Mouse (Mus musculus): ENCODE results near the gene Cog2. TPM values are rescaled to one million over a fixed set of nuclear protein-coding genes. Genes with fewer than 3 reads are reported as not detected.

Cog2 gene
- polyA plus RNA-seq, 1 experiment from 2014 or later: 23.2 TPM

GRCm38 (mm10) chr8:124530076-124530475 lies 9.5 kb downstream of the Cog2 start:
- no peaks in the 10 kb centered on the region for H3K27me3 ChIP-seq (ENCODE audit: control insufficient read depth, insufficient read depth, low read length)
- ATAC-seq (replicated peaks; ENCODE audit: extremely low read depth, insufficient read depth, low FRiP score): no peak
- peaks cover 36% of the 10 kb centered on the region for H3K36me3 ChIP-seq (ENCODE audit: control insufficient read depth, insufficient read depth)
- peaks cover 7% of the 10 kb centered on the region for H3K4me1 ChIP-seq (ENCODE audit: control insufficient read depth, insufficient read depth, low read length)
- H3K27ac ChIP-seq (ENCODE audit: low read length): no peak overlapping the region
- H3K4me3 ChIP-seq (ENCODE audit: low read length): no peak overlapping the region
- H3K9me3 ChIP-seq (replicated peaks; ENCODE audit: control insufficient read depth, low read length): no peaks in the 10 kb centered on the region
- WGBS: 73% methylated on average over 14 of the region's 14 CpGs
- no peak overlapping the region for H3K9ac ChIP-seq (ENCODE audit: low read length)
- no peak overlapping the region for H3K4me2 ChIP-seq (ENCODE audit: low read depth, low read length)

- no peak overlapping the region for H3K4me2 ChIP-seq (ENCODE audit: low read depth, low read length)
- no peak overlapping the region for H3K27ac ChIP-seq (ENCODE audit: low read length)
- WGBS: 73% methylated on average over 7 of the region's 7 CpGs
- no peak for ATAC-seq (replicated peaks; ENCODE audit: extremely low read depth, insufficient read depth, low FRiP score)
- H3K36me3 ChIP-seq (ENCODE audit: control insufficient read depth, insufficient read depth): peaks cover 40% of the 10 kb centered on the region
- H3K9ac ChIP-seq (ENCODE audit: low read length): no peak overlapping the region
- H3K4me1 ChIP-seq (ENCODE audit: control insufficient read depth, insufficient read depth, low read length): peaks cover 7% of the 10 kb centered on the region
- H3K4me3 ChIP-seq (ENCODE audit: low read length): no peak overlapping the region
- H3K27me3 ChIP-seq (ENCODE audit: control insufficient read depth, insufficient read depth, low read length): no peaks in the 10 kb centered on the region
- no peaks in the 10 kb centered on the region for H3K9me3 ChIP-seq (replicated peaks; ENCODE audit: control insufficient read depth, low read length)
These were observed 10.0 kb downstream of the Cog2 start for GRCm38 (mm10) chr8:124530556-124530955.

- Histone ChIP-seq H3K4me2 (ENCODE audit: low read depth, low read length) (no peak overlapping the region), H3K36me3 (ENCODE audit: control insufficient read depth, insufficient read depth) (peaks cover 39% of the 10 kb centered on the region), H3K4me3 (ENCODE audit: low read length) (no peak overlapping the region), H3K27ac (ENCODE audit: low read length) (no peak overlapping the region), H3K9me3 (replicated peaks; ENCODE audit: control insufficient read depth, low read length) (no peaks in the 10 kb centered on the region), H3K4me1 (ENCODE audit: control insufficient read depth, insufficient read depth, low read length) (peaks cover 7% of the 10 kb centered on the region), H3K27me3 (ENCODE audit: control insufficient read depth, insufficient read depth, low read length) (no peaks in the 10 kb centered on the region), H3K9ac (ENCODE audit: low read length) (no peak overlapping the region)
- 72% methylated on average over 4 of the region's 4 CpGs for WGBS
- ATAC-seq (replicated peaks; ENCODE audit: extremely low read depth, insufficient read depth, low FRiP score): no peak
These were observed 10.4 kb downstream of the Cog2 start for GRCm38 (mm10) chr8:124530996-124531395.

GRCm38 (mm10) chr8:124532626-124533025 lies 12.1 kb downstream of the Cog2 start:
- peaks cover 26% of the 10 kb centered on the region for H3K36me3 ChIP-seq (ENCODE audit: control insufficient read depth, insufficient read depth)
- H3K4me3 ChIP-seq (ENCODE audit: low read length): no peak overlapping the region
- H3K27ac ChIP-seq (ENCODE audit: low read length): no peak overlapping the region
- ATAC-seq (replicated peaks; ENCODE audit: extremely low read depth, insufficient read depth, low FRiP score): no peak
- H3K9me3 ChIP-seq (replicated peaks; ENCODE audit: control insufficient read depth, low read length): no peaks in the 10 kb centered on the region
- WGBS: 94% methylated on average over 3 of the region's 3 CpGs
- H3K9ac ChIP-seq (ENCODE audit: low read length): no peak overlapping the region
- H3K4me1 ChIP-seq (ENCODE audit: control insufficient read depth, insufficient read depth, low read length): peaks cover 7% of the 10 kb centered on the region
- H3K4me2 ChIP-seq (ENCODE audit: low read depth, low read length): no peak overlapping the region
- H3K27me3 ChIP-seq (ENCODE audit: control insufficient read depth, insufficient read depth, low read length): no peaks in the 10 kb centered on the region

- ATAC-seq (replicated peaks; ENCODE audit: extremely low read depth, insufficient read depth, low FRiP score): no peak
These were observed 14.9 kb downstream of the Cog2 start for GRCm38 (mm10) chr8:124535451-124535850.

GRCm38 (mm10) chr8:124540906-124541305 lies 20.3 kb downstream of the Cog2 start:
- no peaks in the 10 kb centered on the region for H3K27me3 ChIP-seq (ENCODE audit: control insufficient read depth, insufficient read depth, low read length)
- H3K4me2 ChIP-seq (ENCODE audit: low read depth, low read length): no peak overlapping the region
- 87% methylated on average over 12 of the region's 12 CpGs for whole genome bisulfite sequencing
- no peaks in the 10 kb centered on the region for H3K9me3 ChIP-seq (replicated peaks; ENCODE audit: control insufficient read depth, low read length)
- ATAC-seq (replicated peaks; ENCODE audit: extremely low read depth, insufficient read depth, low FRiP score): no peak
- H3K9ac ChIP-seq (ENCODE audit: low read length): no peak overlapping the region
- H3K4me3 ChIP-seq (ENCODE audit: low read length): no peak overlapping the region
- H3K36me3 ChIP-seq (ENCODE audit: control insufficient read depth, insufficient read depth): peaks cover 62% of the 10 kb centered on the region
- H3K4me1 ChIP-seq (ENCODE audit: control insufficient read depth, insufficient read depth, low read length): no peaks in the 10 kb centered on the region
- H3K27ac ChIP-seq (ENCODE audit: low read length): no peak overlapping the region

More at GRCm38 (mm10) chr8:124535451-124535850, 14.9 kb downstream of the Cog2 start:
- H3K9me3 ChIP-seq (replicated peaks; ENCODE audit: control insufficient read depth, low read length): no peaks in the 10 kb centered on the region
- H3K4me1 ChIP-seq (ENCODE audit: control insufficient read depth, insufficient read depth, low read length): peaks cover 4% of the 10 kb centered on the region
- H3K4me3 ChIP-seq (ENCODE audit: low read length): no peak overlapping the region
- H3K4me2 ChIP-seq (ENCODE audit: low read depth, low read length): no peak overlapping the region
- no peak overlapping the region for H3K27ac ChIP-seq (ENCODE audit: low read length)
- WGBS: 81% methylated on average over 5 of the region's 5 CpGs
- no peaks in the 10 kb centered on the region for H3K27me3 ChIP-seq (ENCODE audit: control insufficient read depth, insufficient read depth, low read length)
- peaks cover 47% of the 10 kb centered on the region for H3K36me3 ChIP-seq (ENCODE audit: control insufficient read depth, insufficient read depth)
- H3K9ac ChIP-seq (ENCODE audit: low read length): no peak overlapping the region

GRCm38 (mm10) chr8:124542001-124542400 lies 21.4 kb downstream of the Cog2 start:
- Histone ChIP-seq H3K36me3 (ENCODE audit: control insufficient read depth, insufficient read depth) (peaks cover 66% of the 10 kb centered on the region), H3K27ac (ENCODE audit: low read length) (no peak overlapping the region), H3K9me3 (replicated peaks; ENCODE audit: control insufficient read depth, low read length) (no peaks in the 10 kb centered on the region), H3K27me3 (ENCODE audit: control insufficient read depth, insufficient read depth, low read length) (no peaks in the 10 kb centered on the region), H3K9ac (ENCODE audit: low read length) (no peak overlapping the region), H3K4me2 (ENCODE audit: low read depth, low read length) (no peak overlapping the region), H3K4me3 (ENCODE audit: low read length) (no peak overlapping the region), H3K4me1 (ENCODE audit: control insufficient read depth, insufficient read depth, low read length) (no peaks in the 10 kb centered on the region)
- WGBS: 94% methylated on average over 4 of the region's 4 CpGs
- no peak for ATAC-seq (replicated peaks; ENCODE audit: extremely low read depth, insufficient read depth, low FRiP score)

- Histone ChIP-seq H3K9me3 (replicated peaks; ENCODE audit: control insufficient read depth, low read length) (no peaks in the 10 kb centered on the region), H3K4me2 (ENCODE audit: low read depth, low read length) (no peak overlapping the region), H3K27ac (ENCODE audit: low read length) (no peak overlapping the region), H3K36me3 (ENCODE audit: control insufficient read depth, insufficient read depth) (peaks cover 63% of the 10 kb centered on the region), H3K4me1 (ENCODE audit: control insufficient read depth, insufficient read depth, low read length) (no peaks in the 10 kb centered on the region), H3K27me3 (ENCODE audit: control insufficient read depth, insufficient read depth, low read length) (no peaks in the 10 kb centered on the region), H3K9ac (ENCODE audit: low read length) (no peak overlapping the region), H3K4me3 (ENCODE audit: low read length) (no peak overlapping the region)
- no peak for ATAC-seq (replicated peaks; ENCODE audit: extremely low read depth, insufficient read depth, low FRiP score)
- 85% methylated on average over 5 of the region's 5 CpGs for WGBS
These were observed 22.7 kb downstream of the Cog2 start for GRCm38 (mm10) chr8:124543272-124543671.

- WGBS: 74% methylated on average over 6 of the region's 6 CpGs
- Histone ChIP-seq H3K4me2 (ENCODE audit: low read depth, low read length) (no peak overlapping the region), H3K27me3 (ENCODE audit: control insufficient read depth, insufficient read depth, low read length) (no peaks in the 10 kb centered on the region), H3K9me3 (replicated peaks; ENCODE audit: control insufficient read depth, low read length) (no peaks in the 10 kb centered on the region), H3K27ac (ENCODE audit: low read length) (no peak overlapping the region), H3K36me3 (ENCODE audit: control insufficient read depth, insufficient read depth) (peaks cover 63% of the 10 kb centered on the region), H3K4me1 (ENCODE audit: control insufficient read depth, insufficient read depth, low read length) (no peaks in the 10 kb centered on the region), H3K9ac (ENCODE audit: low read length) (no peak overlapping the region), H3K4me3 (ENCODE audit: low read length) (no peak overlapping the region)
- ATAC-seq (replicated peaks; ENCODE audit: extremely low read depth, insufficient read depth, low FRiP score): no peak
These were observed 25.8 kb downstream of the Cog2 start for GRCm38 (mm10) chr8:124546371-124546770.

- Histone ChIP-seq H3K9ac (ENCODE audit: low read length) (no peak overlapping the region), H3K36me3 (ENCODE audit: control insufficient read depth, insufficient read depth) (peaks cover 67% of the 10 kb centered on the region)
- WGBS: 77% methylated on average over 7 of the region's 7 CpGs
These were observed 26.2 kb downstream of the Cog2 start for GRCm38 (mm10) chr8:124546815-124547214.

More at GRCm38 (mm10) chr8:124546815-124547214, 26.2 kb downstream of the Cog2 start:
- no peaks in the 10 kb centered on the region for H3K4me1 ChIP-seq (ENCODE audit: control insufficient read depth, insufficient read depth, low read length)
- no peaks in the 10 kb centered on the region for H3K27me3 ChIP-seq (ENCODE audit: control insufficient read depth, insufficient read depth, low read length)
- no peak overlapping the region for H3K4me3 ChIP-seq (ENCODE audit: low read length)
- H3K27ac ChIP-seq (ENCODE audit: low read length): no peak overlapping the region
- ATAC-seq (replicated peaks; ENCODE audit: extremely low read depth, insufficient read depth, low FRiP score): no peak
- no peak overlapping the region for H3K4me2 ChIP-seq (ENCODE audit: low read depth, low read length)
- no peaks in the 10 kb centered on the region for H3K9me3 ChIP-seq (replicated peaks; ENCODE audit: control insufficient read depth, low read length)

All from heart, embryonic 16.5 days (tissue).